Mouse (Mus musculus): ENCODE measurements around the gene Rag1. TPM values are rescaled to one million over a fixed set of nuclear protein-coding genes. Genes with fewer than 3 reads are reported as not detected.

Rag1 gene
- polyA plus RNA-seq, 1 experiment from 2014 or later = not detected

DNA sequence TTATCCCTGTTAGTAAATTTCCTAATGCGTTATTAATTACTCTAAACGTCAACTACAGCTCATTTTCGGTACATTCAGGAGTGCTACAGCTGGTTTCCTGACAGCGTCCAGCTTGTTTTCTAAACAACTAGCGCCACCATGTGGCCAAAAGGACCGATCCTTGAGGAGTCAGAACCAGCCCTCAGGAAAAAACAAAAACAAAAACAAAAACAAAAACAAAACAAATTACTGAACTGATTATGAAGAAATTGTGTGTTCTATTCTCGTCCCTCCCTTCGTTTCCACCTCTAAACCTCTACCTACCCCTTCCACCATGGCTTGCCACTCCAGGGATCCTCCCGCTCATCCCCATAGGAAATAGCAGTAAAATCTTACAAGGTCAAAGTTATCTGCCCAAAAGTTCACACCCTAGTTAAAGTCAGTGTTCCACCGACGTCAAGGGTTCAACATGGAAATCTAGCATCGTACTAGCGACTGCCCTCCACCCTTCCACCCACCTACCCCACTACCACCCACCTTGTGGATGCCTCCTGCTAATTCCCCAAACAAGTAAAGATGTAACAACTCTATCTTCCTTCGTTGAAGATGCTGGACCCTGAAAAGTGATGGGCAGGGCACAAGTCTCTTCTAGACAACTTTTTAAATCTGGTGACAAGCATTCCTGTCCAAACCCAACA, 3.8 kb upstream of the Rag1 start:
- no peak overlapping the region for H3K27ac ChIP-seq (replicated peaks in 1 of 2; ENCODE audit: control insufficient read depth in 1 of 2, insufficient read depth in 1 of 2, low read depth in 2 of 2, low read length in 2 of 2)
- peak overlapping the region; percentile 29 to 32 for H3K4me3 ChIP-seq (ENCODE audit: control insufficient read depth in 1 of 2, insufficient read depth in 1 of 2, low read depth in 1 of 2, low read length in 2 of 2)
- peak overlapping the region; percentile 56 for H3K9ac ChIP-seq (ENCODE audit: low read length)
- 17% methylated on average over 14 of the region's 14 CpGs for WGBS
- no peaks in the 10 kb centered on the region for H3K36me3 ChIP-seq (ENCODE audit: control insufficient read depth, insufficient read depth, low read length)
- no peaks in the 10 kb centered on the region for H3K27me3 ChIP-seq (ENCODE audit: control insufficient read depth, insufficient read depth, low read length)
- H3K9me3 ChIP-seq (ENCODE audit: control insufficient read depth, low read length) = no peaks in the 10 kb centered on the region
- peak overlapping the region; percentile 77 for H3K4me2 ChIP-seq (ENCODE audit: low read length)
- ATAC-seq (ENCODE audit: insufficient number of reproducible peaks, insufficient read depth, low FRiP score, low read depth) = no peak
- 0 out of 4 replicates have a peak, but pooled peaks cover 0 to 6% of the 10 kb centered on the region in 2 experiments for H3K4me1 ChIP-seq (ENCODE audit: control insufficient read depth in 2 of 2, insufficient read depth in 2 of 2, low read length in 2 of 2)

DNA sequence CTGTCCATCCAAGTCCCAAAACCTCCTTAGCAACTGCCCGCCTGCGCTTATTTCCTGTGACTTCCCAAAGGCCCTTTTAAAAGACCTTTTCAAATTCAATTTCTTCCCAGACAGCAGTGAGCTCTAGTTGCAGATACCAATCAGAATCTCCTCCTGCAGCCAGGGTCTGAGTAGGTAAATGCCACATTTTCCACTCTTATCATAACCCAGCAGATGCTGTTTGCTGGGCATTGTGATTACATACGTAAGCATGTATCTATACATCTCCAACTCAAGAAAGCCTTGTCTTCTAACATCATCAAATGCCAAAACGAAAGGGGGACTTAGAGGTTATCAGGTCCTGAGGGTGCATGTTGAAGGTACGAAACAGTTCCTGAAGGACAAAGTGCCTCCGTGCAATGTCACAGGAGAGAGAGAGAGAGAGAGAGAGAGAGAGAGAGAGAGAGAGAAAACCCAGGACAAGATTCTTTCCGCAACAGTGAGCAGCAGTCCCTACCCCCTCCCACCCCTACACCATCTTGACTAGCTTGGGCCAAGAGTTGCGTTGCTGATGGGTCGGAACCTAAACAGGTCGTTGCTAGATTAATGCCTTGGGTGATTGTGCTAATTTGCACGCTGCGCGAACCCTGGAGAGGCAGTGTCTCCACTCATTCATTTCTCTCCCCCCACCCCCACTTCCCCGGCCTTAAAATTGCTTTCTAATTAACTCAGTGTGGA, 3.1 kb upstream of the Rag1 start:
- WGBS = 35% methylated on average over 14 of the region's 14 CpGs
- Histone ChIP-seq H3K4me2 (ENCODE audit: low read length) (peak overlapping the region; percentile 77), H3K9ac (ENCODE audit: low read length) (peak overlapping the region; percentile 56), H3K27ac (replicated peaks in 1 of 2; ENCODE audit: control insufficient read depth in 1 of 2, insufficient read depth in 1 of 2, low read depth in 2 of 2, low read length in 2 of 2) (no peak overlapping the region), H3K27me3 (ENCODE audit: control insufficient read depth, insufficient read depth, low read length) (no peaks in the 10 kb centered on the region), H3K9me3 (ENCODE audit: control insufficient read depth, low read length) (no peaks in the 10 kb centered on the region), H3K4me3 (ENCODE audit: control insufficient read depth in 1 of 2, insufficient read depth in 1 of 2, low read depth in 1 of 2, low read length in 2 of 2) (peak overlapping the region; percentile 29 to 32), H3K4me1 (ENCODE audit: control insufficient read depth in 2 of 2, insufficient read depth in 2 of 2, low read length in 2 of 2) (0 out of 4 replicates have a peak, but pooled peaks cover 0 to 6% of the 10 kb centered on the region in 2 experiments), H3K36me3 (ENCODE audit: control insufficient read depth, insufficient read depth, low read length) (no peaks in the 10 kb centered on the region)
- ATAC-seq (ENCODE audit: insufficient number of reproducible peaks, insufficient read depth, low FRiP score, low read depth) = no peak

DNA sequence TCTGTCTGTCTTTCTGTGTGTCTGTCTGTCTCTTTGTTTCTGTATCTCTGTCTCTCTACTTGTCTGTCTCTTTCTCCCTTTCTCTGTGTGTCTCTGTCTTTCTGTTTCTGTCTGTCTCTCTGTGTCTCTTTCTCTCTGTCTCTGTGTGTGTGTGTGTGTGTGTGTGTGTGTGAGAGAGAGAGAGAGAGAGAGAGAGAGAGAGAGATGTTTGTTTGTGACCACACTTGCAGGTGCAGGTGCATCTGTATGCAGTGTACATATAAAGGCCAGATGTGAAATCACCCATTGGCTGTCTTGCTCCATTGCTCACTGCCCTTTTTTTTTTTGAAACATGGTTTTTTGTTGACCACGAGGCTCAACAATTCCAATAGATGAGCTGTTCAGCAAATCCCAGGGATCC, 1.1 kb upstream of the Rag1 start:
- no peak overlapping the region for H3K4me3 ChIP-seq (ENCODE audit: control insufficient read depth in 1 of 2, insufficient read depth in 1 of 2, low read depth in 1 of 2, low read length in 2 of 2)
- no peaks in the 10 kb centered on the region for H3K9me3 ChIP-seq (ENCODE audit: control insufficient read depth, low read length)
- 0 out of 4 replicates have a peak, but pooled peaks cover 0 to 6% of the 10 kb centered on the region in 2 experiments for H3K4me1 ChIP-seq (ENCODE audit: control insufficient read depth in 2 of 2, insufficient read depth in 2 of 2, low read length in 2 of 2)
- H3K9ac ChIP-seq (ENCODE audit: low read length) = no peak overlapping the region
- no peaks in the 10 kb centered on the region for H3K27me3 ChIP-seq (ENCODE audit: control insufficient read depth, insufficient read depth, low read length)
- no peak overlapping the region for H3K27ac ChIP-seq (replicated peaks in 1 of 2; ENCODE audit: control insufficient read depth in 1 of 2, insufficient read depth in 1 of 2, low read depth in 2 of 2, low read length in 2 of 2)
- no peak for ATAC-seq (ENCODE audit: insufficient number of reproducible peaks, insufficient read depth, low FRiP score, low read depth)
- 64% methylated on average over 1 of the region's 1 CpGs for WGBS
- H3K4me2 ChIP-seq (ENCODE audit: low read length) = no peak overlapping the region
- H3K36me3 ChIP-seq (ENCODE audit: control insufficient read depth, insufficient read depth, low read length) = no peaks in the 10 kb centered on the region

DNA sequence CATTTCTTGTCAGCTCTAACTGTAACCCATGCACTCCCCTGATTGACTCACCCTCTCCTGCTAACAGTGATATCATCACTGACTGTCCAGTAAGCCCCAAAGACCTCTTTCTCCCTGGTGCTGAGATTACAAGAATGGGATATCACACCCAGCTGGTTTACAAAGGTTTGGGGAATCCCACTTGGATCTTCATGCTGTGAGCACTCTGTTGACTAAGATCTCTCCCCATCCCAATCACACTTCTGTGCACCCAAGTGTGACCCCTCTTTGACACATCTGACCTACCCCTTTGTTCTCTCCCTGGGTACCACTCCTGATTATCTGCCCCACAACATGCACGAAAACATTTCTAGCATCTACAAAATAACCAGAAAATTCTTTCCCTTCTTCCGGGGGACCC, 940 bp downstream of the Rag1 start:
- Histone ChIP-seq H3K36me3 (ENCODE audit: control insufficient read depth, insufficient read depth, low read length) (no peaks in the 10 kb centered on the region), H3K9ac (ENCODE audit: low read length) (no peak overlapping the region), H3K4me1 (ENCODE audit: control insufficient read depth in 2 of 2, insufficient read depth in 2 of 2, low read length in 2 of 2) (0 out of 4 replicates have a peak, but pooled peaks cover 0 to 6% of the 10 kb centered on the region in 2 experiments), H3K9me3 (ENCODE audit: control insufficient read depth, low read length) (no peaks in the 10 kb centered on the region), H3K27me3 (ENCODE audit: control insufficient read depth, insufficient read depth, low read length) (no peaks in the 10 kb centered on the region), H3K4me3 (ENCODE audit: control insufficient read depth in 1 of 2, insufficient read depth in 1 of 2, low read depth in 1 of 2, low read length in 2 of 2) (no peak overlapping the region), H3K27ac (replicated peaks in 1 of 2; ENCODE audit: control insufficient read depth in 1 of 2, insufficient read depth in 1 of 2, low read depth in 2 of 2, low read length in 2 of 2) (no peak overlapping the region), H3K4me2 (ENCODE audit: low read length) (no peak overlapping the region)
- WGBS = 76% methylated on average over 2 of the region's 2 CpGs
- ATAC-seq (ENCODE audit: insufficient number of reproducible peaks, insufficient read depth, low FRiP score, low read depth) = no peak

DNA sequence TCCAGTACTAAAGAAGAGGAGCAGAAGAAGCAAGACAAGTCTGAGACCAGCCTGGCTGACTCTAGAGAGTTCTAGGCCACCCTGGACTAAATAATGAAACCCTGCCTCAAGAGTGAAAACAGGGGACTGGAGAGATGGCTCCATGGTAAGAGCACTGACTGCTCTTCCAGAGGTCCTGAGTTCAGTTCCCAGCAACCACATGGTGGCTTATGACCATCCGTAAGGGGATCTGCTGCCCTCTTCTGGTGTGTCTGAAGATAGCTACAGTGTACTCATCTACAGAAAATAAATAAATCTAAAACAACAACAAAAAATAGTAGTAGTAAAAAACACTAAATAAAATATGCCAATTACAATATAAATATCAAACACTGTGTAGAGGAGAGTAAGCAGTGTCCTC, 3.5 kb downstream of the Rag1 start:
- Histone ChIP-seq H3K9me3 (ENCODE audit: control insufficient read depth, low read length) (no peaks in the 10 kb centered on the region), H3K4me2 (ENCODE audit: low read length) (no peak overlapping the region), H3K4me1 (ENCODE audit: control insufficient read depth in 2 of 2, insufficient read depth in 2 of 2, low read length in 2 of 2) (no peaks in the 10 kb centered on the region), H3K36me3 (ENCODE audit: control insufficient read depth, insufficient read depth, low read length) (no peaks in the 10 kb centered on the region), H3K27ac (replicated peaks in 1 of 2; ENCODE audit: control insufficient read depth in 1 of 2, insufficient read depth in 1 of 2, low read depth in 2 of 2, low read length in 2 of 2) (no peak overlapping the region), H3K27me3 (ENCODE audit: control insufficient read depth, insufficient read depth, low read length) (no peaks in the 10 kb centered on the region), H3K4me3 (ENCODE audit: control insufficient read depth in 1 of 2, insufficient read depth in 1 of 2, low read depth in 1 of 2, low read length in 2 of 2) (no peak overlapping the region), H3K9ac (ENCODE audit: low read length) (no peak overlapping the region)
- ATAC-seq (ENCODE audit: insufficient number of reproducible peaks, insufficient read depth, low FRiP score, low read depth) = no peak
- WGBS = 83% methylated on average over 1 of the region's 1 CpGs

DNA sequence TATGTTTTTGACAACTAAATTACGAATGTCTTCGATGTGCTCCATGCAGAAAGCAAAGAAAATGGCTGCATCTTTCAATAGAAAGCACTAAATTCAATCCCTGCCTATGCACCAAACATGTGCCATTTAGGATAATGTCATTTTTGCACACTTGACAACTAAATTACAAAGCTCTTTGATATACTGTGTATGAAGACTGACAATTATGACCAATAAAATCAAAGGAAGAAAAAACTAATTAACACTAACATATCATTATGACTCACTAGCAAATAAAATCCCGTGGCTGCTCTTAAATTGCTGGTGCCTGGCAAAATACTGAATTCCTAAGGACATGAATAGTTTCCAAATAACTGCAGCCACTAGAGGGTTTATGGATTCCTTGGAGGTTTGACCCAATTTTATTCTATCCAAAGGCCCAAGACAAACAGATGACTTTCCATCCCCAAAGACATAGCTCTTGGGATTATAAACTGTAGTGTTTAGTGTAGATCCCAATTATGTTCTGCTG, 9.4 kb downstream of the Rag1 start:
- Histone ChIP-seq H3K27me3 (ENCODE audit: control insufficient read depth, insufficient read depth, low read length) (no peaks in the 10 kb centered on the region), H3K36me3 (ENCODE audit: control insufficient read depth, insufficient read depth, low read length) (no peaks in the 10 kb centered on the region), H3K4me3 (ENCODE audit: control insufficient read depth in 1 of 2, insufficient read depth in 1 of 2, low read depth in 1 of 2, low read length in 2 of 2) (no peak overlapping the region), H3K9me3 (ENCODE audit: control insufficient read depth, low read length) (no peaks in the 10 kb centered on the region), H3K27ac (replicated peaks in 1 of 2; ENCODE audit: control insufficient read depth in 1 of 2, insufficient read depth in 1 of 2, low read depth in 2 of 2, low read length in 2 of 2) (no peak overlapping the region), H3K4me2 (ENCODE audit: low read length) (no peak overlapping the region), H3K4me1 (ENCODE audit: control insufficient read depth in 2 of 2, insufficient read depth in 2 of 2, low read length in 2 of 2) (no peaks in the 10 kb centered on the region), H3K9ac (ENCODE audit: low read length) (no peak overlapping the region)
- ATAC-seq (ENCODE audit: insufficient number of reproducible peaks, insufficient read depth, low FRiP score, low read depth) = no peak
- WGBS = 69% methylated on average over 3 of the region's 3 CpGs

DNA sequence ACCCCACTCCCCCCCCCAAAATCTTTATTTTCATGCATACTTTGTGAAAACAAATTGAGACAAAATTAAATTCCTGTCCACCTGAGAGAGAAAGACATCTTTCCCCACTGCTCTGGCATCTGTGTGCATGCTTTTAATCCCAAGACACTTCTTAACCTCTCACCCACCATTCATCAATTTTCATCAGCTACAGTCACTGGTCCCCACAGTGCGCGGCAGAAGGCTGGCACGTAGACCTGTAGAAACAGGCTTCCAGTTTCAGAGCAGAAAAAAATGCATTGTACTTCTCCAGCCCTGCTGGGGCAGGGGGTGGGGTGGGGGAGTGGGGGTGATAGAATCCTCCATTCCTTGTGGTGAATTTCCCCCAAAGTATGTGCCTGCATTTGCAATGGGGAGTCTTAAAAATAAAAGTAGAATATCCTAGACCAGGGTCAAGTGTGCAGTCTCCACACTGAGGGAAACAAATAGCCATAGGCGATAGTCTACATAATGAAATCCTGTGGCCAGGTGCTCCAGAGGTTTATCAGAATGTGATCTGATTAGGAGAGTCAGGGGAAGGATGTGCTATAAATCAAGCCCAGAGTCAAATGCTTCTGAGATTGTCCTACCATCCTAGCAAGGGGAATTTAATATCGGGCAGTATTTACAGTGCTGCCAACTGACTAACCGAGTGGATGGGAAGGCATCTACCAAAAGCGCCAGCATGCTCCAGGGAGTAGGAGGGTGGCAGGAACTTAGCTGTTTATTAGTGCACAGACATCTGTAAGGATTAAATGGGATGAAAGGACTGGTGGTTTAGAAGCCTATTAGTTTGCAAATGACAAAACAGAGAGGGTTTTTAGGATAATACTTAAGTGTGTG, 10.1 kb downstream of the Rag1 start:
- no peak overlapping the region for H3K4me2 ChIP-seq (ENCODE audit: low read length)
- WGBS = 65% methylated on average over 7 of the region's 7 CpGs
- no peak overlapping the region for H3K4me3 ChIP-seq (ENCODE audit: control insufficient read depth in 1 of 2, insufficient read depth in 1 of 2, low read depth in 1 of 2, low read length in 2 of 2)
- H3K27ac ChIP-seq (replicated peaks in 1 of 2; ENCODE audit: control insufficient read depth in 1 of 2, insufficient read depth in 1 of 2, low read depth in 2 of 2, low read length in 2 of 2) = no peak overlapping the region
- H3K27me3 ChIP-seq (ENCODE audit: control insufficient read depth, insufficient read depth, low read length) = no peaks in the 10 kb centered on the region
- H3K9me3 ChIP-seq (ENCODE audit: control insufficient read depth, low read length) = no peaks in the 10 kb centered on the region
- no peak overlapping the region for H3K9ac ChIP-seq (ENCODE audit: low read length)
- H3K4me1 ChIP-seq (ENCODE audit: control insufficient read depth in 2 of 2, insufficient read depth in 2 of 2, low read length in 2 of 2) = no peaks in the 10 kb centered on the region
- no peaks in the 10 kb centered on the region for H3K36me3 ChIP-seq (ENCODE audit: control insufficient read depth, insufficient read depth, low read length)
- ATAC-seq (ENCODE audit: insufficient number of reproducible peaks, insufficient read depth, low FRiP score, low read depth) = no peak

Measured in heart, embryonic 14.5 days (tissue).